Mouse (Mus musculus): ENCODE data around the gene Hrh3.
A peak's percentile ranks its signal among the peaks of the same experiment; 100 is the strongest.

Hrh3 gene

DNA sequence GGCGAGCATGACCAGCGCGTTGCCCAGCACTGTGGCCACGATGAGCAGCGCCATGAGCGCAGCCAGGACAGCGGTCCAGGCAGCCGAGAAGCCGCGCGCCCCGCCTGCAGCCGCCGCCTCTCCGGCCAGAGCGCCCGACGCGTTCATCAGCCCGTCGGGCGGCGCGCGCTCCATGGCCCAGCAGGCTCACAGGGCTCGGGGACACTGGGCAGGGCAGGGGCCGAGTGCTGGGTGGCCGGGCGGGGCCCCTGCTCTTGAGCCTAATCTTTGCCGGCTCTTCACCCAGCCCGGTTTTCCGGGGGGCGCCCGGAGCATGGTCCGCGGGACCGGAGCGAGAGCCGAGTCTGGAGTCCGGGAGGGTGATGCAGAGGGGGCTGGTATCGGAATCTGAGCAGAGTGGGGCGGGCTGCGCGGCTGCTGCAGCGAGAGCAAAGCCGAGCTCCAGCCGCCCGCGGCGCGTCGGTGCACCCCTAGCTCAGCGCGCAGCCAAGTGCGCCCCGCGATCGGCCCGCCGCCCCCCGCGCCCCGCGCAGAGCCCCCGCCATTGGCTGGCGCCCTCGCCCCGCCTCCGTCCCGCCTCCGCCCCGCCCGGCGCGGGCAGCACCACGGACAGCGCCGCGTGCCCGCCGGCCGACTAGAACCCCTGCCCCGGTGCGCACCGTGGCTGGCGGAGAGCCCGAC is at the start of gene Hrh3:
TSS of gene Hrh3 (minus strand) at position 511 of the 681 bp plus-strand sequence.
- DNase-seq (ENCODE audit: low read depth, low spot score), result peak; percentile 51

DNA sequence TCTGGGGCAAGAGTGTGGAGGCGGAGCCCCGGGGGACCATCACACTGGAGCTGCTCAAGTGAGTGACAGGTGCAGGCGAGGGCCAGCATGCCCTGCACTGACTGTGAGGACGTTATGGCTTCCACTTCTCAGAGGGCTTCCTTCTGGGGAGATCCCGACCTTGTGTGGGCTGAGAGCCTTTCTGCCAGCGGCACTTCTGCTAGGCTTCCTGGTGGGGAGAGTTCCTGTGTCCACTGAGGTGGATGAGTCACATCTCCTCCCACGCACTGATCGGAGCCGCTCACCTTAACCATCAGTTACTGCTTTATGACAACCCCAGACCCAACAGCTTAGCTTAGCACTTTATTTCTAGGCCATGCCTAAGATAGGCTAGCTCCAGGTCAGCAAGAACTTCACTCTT is 44.3 kb upstream of the Hrh3 start:
- DNase-seq (ENCODE audit: low read depth, low spot score), result no peak

- DNase-seq (ENCODE audit: low read depth, low spot score), result no peak
Observed at GRCm38 (mm10) chr2:180147379-180147778, 43.1 kb upstream of the Hrh3 start.

GRCm38 (mm10) chr2:180146091-180146490 is 41.8 kb upstream of the Hrh3 start:
- no peak for DNase-seq (ENCODE audit: low read depth, low spot score)

DNA sequence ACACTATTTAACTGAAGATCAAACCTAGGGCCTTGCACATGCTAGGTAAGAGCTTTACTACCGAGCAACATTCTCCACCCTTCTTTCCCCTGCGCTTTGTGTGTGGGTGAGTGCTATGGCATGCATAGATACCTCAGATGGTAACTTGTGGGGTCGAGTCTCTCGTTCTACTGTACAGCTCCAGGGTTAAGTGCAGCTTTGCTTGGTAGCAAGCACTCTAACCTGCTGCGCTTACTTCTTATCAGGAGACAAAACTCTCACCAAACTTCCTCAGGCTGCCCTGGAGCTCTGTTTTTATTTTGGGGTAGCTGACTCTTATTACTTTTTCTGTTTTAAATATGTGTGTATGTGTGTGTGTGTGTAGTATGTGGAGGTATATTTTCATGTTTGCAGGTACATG is 31.1 kb upstream of the Hrh3 start:
- DNase-seq (ENCODE audit: low read depth, low spot score), result no peak

DNA sequence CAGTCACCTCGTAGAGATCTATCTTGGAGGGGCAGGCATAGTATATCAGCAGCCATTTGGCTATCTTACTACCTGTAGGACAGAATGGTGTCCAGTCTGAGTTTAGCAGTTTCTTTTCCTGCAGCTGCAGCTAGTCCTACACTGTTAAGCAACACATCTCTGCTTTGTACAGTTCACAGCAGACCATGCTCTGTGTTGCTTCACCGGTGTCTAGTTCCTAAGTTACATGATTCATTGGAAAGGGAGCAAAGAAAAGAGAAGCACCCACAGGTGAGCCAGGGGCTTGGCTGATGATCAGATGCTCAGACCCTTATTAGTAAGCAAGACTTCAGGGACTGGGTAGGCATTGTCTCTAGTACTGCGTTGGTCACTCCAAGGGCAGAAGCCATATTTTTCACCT is 29.6 kb upstream of the Hrh3 start:
- DNase-seq (ENCODE audit: low read depth, low spot score), result no peak

DNA sequence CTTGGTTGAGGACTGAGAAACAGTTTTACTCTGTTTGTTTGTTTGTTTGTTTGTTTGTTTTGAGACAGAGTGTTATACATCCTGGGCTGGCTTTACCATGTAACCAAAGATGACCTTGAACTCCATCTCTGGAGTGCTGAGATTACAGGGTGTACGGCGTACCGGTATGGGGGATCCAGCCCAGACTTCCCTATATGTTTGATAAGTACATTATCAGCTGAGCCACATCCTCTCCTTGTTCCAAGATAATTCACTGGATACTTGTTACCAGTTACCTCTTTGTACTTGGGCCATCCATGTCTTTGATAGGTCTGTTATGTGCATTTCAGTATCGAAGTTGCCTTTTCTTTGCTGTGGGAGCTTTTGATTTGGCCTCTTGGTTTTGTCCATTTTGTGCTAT is 28.9 kb upstream of the Hrh3 start:
- no peak for DNase-seq (ENCODE audit: low read depth, low spot score)

GRCm38 (mm10) chr2:180127675-180128074 is 23.4 kb upstream of the Hrh3 start:
- no peak for DNase-seq (ENCODE audit: low read depth, low spot score)

DNA sequence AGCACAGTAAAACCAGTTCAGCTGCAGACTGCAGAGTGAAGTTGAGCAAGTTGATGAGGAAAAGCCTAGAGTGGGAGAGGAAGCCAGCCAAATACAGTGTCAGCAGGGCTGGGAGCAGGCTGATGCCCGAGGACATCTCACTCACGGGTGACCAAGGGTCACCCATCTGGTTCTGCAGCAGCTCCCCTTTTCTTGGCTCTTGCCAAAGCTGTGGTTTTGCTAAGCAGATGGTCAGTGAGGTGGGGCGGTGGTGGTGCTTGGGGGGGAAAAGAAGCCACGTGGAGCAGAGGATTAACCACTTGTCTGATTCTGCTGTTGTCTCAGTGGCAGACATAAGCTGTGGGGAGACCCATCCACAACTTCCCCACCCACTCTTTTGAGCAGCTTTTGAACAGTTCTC is 21.9 kb upstream of the Hrh3 start:
- DNase-seq (ENCODE audit: low read depth, low spot score), result no peak

- no peak for DNase-seq (ENCODE audit: low read depth, low spot score)
Observed at GRCm38 (mm10) chr2:180124192-180124591, 19.9 kb upstream of the Hrh3 start.

GRCm38 (mm10) chr2:180120292-180120761 is 16.0 kb upstream of the Hrh3 start:
- peak; percentile 27 for DNase-seq (ENCODE audit: low read depth, low spot score)

DNA sequence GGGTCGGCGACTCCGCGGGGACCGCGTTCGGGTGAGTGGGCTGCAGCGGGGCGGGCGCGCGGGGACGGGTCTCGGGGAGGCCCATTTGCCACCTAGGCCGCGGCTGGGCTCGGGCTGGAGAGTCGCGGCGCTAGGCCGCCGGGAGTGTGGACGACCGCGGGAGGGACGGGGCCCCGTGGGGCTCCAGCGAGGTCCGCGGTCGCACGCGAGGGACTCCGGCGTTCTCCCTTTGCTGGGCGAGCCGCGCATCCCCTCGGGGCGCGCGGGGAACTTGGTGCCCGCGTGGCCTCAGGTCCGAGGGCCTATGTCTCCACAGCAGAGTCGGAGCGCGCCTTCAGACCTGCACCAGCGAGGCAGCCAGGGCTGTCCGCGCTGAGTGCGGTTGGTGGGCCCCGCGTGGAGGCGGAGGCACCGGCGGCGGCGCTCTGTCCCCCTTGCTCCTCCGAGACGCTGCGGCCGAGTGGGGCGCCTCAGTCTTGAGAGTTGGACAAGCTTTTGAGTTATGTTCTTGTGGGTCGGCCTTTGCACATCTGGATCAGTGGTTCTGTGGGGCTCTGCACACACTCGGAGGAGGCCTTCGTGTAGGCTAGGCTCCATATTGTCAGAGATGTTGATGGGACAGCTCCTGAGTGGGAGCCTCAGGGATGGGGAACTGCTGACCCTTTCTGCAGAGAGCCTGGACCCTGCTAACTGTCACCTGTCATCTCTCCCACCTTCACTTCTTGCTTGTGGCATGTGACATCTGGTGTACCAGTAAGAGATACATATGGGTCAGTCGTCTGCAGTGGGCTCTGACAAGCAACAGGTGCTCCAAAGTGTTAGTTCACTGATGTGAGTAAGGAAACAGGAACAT is 15.4 kb upstream of the Hrh3 start:
- DNase-seq (ENCODE audit: low read depth, low spot score), result no peak

- peak; percentile 98 for DNase-seq (ENCODE audit: low read depth, low spot score)
Observed at GRCm38 (mm10) chr2:180118661-180119438, 14.6 kb upstream of the Hrh3 start, which contains the start of gene Osbpl2. Gene Osbpl2, plus strand, starts transcription at chr2:180119306.

GRCm38 (mm10) chr2:180117485-180118194 is 13.4 kb upstream of the Hrh3 start:
- peak; percentile 55 for DNase-seq (ENCODE audit: low read depth, low spot score)

- no peak for DNase-seq (ENCODE audit: low read depth, low spot score)
Observed at GRCm38 (mm10) chr2:180116741-180117484, 12.6 kb upstream of the Hrh3 start.

DNA sequence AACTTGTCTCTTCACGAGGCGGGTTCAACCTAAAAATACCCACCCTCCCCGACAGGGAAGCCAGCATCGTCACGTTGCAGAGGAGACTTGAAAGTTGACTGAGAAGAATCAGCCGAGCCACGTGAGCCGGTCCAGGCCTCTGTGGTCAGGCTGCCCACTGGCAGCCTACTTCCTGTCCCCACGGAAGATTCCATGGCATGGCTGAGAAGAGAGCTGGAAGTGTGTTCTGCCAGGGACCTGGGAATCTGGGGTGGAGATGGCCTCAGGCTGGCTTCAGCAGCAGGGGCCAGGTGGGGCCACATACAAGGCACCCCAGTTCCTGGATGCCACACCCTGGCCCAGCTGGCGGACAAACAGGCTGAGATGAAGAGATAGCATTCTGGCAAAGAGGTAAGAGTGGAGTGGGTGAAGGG is 11.8 kb upstream of the Hrh3 start:
- DNase-seq (ENCODE audit: low read depth, low spot score), result no peak

- DNase-seq (ENCODE audit: low read depth, low spot score), result no peak
Observed at GRCm38 (mm10) chr2:180115279-180115678, 11.0 kb upstream of the Hrh3 start.

DNA sequence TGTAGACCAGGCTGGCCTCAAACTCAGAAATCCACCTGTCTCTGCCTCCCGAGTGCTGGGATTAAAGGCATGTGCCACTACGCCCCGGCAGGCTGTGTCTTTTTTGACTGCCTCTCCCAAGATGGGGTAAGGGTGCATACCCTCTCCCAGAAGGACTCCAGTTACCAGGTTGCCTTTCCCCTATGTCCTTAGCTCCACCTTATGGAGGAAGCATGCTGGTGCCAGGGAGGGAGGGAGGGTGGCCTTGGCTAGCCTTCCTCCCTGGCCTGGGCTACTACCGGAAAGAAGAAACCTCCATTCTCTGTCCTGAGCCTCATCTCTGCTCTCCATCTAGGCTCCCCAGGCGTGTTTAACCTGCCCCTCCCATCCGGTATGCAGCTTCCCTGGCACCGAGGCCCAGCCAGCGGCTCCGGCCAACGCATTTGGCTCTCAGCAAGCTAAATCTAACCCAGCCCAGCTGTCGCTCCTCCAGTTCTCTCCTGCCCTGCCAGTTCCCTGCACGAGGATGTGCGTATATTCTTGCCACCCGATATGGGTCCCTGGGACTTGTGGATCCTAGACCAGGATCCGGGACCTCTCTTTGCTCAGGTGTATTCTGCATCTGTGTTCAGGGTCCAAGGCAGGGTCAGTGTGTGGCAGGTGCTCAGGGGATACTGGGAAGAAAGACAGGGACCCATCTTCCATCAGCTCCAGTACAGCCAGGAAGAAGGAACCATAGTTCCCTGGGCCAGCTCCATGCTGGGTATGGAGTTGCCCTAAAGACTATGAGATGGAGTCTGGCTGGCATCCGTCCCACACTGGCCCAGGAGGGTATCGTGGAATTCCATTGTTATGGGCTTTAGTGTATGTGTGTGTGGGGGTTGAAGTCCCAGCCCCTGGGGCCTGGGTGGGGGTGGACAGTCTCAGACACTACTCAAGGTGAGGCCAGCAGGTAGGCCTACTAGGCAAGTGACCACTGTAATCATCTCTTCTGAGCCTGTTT is 9.9 kb upstream of the Hrh3 start:
- no peak for DNase-seq (ENCODE audit: low read depth, low spot score)

DNA sequence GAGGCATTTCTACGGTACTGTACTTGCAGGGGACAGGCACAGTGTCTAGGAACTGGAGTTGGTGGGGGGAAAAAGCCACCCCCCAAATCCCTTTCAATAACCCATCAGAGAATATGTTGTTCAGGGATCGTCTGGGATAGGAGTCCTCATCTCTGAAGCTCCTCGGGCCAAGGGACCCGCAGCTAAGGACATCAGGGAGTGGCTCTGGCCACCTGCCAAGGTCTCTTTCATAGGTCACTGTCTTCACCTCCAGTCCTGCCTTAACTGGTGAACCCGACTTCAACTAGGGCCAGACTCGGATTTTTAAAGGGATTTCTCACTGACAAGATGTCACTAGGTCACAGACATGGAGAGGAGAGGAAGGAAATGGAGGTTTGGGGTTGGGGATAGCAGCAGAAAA is 4.0 kb upstream of the Hrh3 start:
- DNase-seq (ENCODE audit: low read depth, low spot score), result no peak
